Mouse (Mus musculus): ENCODE measurements around the gene Birc6. TPM values are rescaled to one million over a fixed set of nuclear protein-coding genes. Genes with fewer than 3 reads are reported as not detected.

Gene Birc6
- 31.9 and 39.5 TPM in 2 replicates for polyA plus RNA-seq (2012; ENCODE audit: low replicate concordance)

DNA sequence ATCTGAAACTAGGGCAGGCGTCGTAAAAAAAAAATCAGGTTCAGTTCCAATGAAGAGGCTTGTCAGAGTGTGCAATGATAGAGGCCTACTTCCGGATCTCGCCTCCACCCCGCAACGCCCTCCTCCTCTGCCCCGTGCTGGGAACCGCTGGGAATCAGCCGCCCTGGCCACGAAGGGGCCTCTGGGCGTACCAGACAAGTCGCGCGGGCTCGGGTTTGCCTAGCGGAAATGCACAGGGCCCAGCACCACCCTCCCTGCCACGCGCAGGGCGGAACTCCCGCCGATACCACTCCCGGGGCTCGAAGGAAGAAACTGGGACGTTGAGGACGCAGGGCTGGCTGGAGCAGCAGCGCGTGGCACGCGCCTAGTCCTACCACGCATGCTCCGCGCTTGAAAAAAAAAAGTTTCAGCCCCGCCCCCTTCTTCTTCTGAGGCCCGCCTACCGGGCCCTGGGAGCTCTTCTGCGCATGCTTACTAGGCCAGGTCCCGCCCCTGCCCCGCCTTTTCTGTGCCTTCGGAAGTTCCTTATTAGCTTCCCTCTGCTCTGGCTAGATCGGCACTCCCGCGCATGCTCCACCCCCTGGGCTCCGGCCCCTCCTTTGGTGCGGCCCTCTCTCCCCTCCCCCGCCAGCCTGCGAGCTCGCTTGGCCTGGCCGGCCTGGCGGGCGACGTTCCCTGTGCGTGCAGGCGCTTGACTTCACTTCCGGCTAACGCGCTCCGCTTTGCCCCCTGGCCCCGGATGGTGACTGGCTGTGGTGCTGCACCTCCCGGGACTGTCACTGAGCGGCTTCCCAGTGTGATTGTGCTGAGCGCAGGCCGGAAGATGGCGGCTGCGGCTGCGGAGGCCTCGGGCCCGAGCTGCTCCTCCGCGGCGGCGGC is at the start of gene Birc6:
Gene Birc6, plus strand, starts transcription at position 567 of the 879 bp plus-strand sequence.

DNA sequence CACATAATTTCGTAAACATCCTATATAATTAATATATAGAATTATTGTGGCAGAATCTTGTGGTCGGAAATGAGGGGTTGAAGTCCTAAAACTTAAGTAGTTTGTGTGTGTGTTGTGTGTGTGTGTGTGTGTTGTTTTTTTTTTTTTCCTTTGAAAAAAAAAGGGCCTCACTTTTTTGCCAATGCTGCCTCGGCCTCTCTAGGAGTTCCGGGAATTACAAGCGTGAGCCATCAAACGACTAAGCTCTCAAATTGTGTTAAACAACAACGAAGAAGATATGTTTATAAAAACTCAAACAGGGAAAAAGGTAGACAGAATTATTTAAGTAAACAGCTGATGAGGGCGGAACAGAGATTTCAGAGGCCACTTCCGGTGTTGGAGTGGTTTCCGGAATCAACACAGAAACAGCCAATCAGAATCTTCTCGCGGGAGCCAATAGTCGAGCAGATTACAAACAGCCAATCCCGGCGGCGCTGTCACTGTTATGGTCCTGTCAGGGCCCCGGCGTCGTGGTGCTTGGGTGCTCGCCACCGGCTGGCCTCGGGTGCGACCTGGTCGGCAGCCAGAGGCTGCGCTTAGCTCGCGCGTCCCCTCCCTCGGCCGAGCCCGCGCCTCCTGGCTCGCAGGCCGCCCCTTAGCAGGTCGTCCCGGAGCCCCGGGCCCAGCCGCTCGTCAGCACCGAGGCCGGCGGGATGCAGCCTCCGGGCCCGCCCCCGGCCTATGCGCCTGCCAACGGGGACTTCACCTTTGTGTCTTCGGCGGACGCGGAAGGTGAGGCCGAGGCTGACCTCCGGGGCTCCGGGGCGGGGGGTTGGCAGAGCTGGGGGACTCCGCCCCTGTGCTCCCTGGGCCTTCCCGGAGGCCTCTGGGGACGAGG is 38.8 kb upstream of the Birc6 start, which contains the start of gene Yipf4:
Gene Yipf4, plus strand, starts transcription at position 470 of the 877 bp plus-strand sequence.

DNA sequence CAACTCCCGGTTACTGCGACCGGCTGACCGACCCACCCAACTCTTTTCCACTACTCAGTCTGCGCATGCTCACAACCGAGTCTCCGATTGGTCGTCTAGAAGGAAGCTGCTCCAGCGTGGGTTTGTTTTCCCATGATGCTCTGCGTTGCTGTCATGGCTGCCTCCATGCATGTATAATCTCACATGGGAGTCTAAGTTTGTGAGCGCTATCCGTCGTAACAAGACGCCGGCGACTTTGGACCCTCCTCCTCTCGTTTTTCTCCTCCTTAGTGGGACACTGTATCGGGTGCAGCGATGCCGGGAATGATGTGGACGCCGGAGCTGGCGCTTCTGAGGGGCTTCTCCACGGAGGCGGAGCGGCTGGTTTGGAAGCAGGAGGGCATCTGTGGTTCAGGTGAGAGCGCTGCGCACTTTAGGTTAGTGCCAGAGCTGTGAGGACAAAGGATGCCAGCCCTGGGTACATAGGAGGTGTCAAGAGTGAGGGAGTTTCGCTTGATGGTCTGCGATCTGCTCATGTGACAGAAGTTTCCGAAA is 189.6 kb downstream of the Birc6 start, which contains the start of gene Ttc27:
Gene Ttc27, plus strand, starts transcription at position 115 of the 534 bp plus-strand sequence.

Other genes starting within 250 kb of the Birc6 start
- 16.8 and 25.5 TPM in 2 replicates for gene Memo1, start 232.8 kb upstream of the Birc6 start, polyA plus RNA-seq (2012; ENCODE audit: low replicate concordance)
- 30.5 and 50.2 TPM in 2 replicates for gene Dpy30, start 204.4 kb upstream of the Birc6 start, polyA plus RNA-seq (2012; ENCODE audit: low replicate concordance)
- gene Spast, start 189.3 kb upstream of the Birc6 start, polyA plus RNA-seq (2012; ENCODE audit: low replicate concordance), result 15.0 and 18.9 TPM in 2 replicates
- gene Slc30a6, start 132.7 kb upstream of the Birc6 start, polyA plus RNA-seq (2012; ENCODE audit: low replicate concordance), result 1.2 and 2.8 TPM in 2 replicates
- 0.09 and 0.25 TPM in 2 replicates for gene Nlrc4, start 69.2 kb upstream of the Birc6 start, polyA plus RNA-seq (2012; ENCODE audit: low replicate concordance)
- 43.8 and 53.5 TPM in 2 replicates for gene Yipf4, start 38.8 kb upstream of the Birc6 start, polyA plus RNA-seq (2012; ENCODE audit: low replicate concordance)
- 3.3 and 6.6 TPM in 2 replicates for gene Ttc27, start 189.4 kb downstream of the Birc6 start, polyA plus RNA-seq (2012; ENCODE audit: low replicate concordance)

Measured in leukemia stem cell, adult 10-12 weeks (primary cell).